Mouse (Mus musculus) liver, embryonic 11.5 days (tissue): ENCODE measurements around the gene 2010005H15Rik. TPM values are rescaled to one million over a fixed set of nuclear protein-coding genes. Genes with fewer than 3 reads are reported as not detected.
"Not testable (repeated sequence)": the region's sequence is repeated elsewhere in the genome, so short reads cannot be mapped to it uniquely, and the experiment has no call there.

Source experiments
- ATAC-seq: fragments of 200-750 bp; cut with Nextera tagmentation; replicated peaks from 2 replicates; pipeline ENCODE4 v1.8.0; 2017; ENCODE audit warnings: moderate number of reproducible peaks, mild to moderate bottlenecking, moderate TSS enrichment, moderate library complexity; ENCODE audit not compliant: low FRiP score
- DNase-seq: peaks from one replicate; pipeline ENCODE4 v3.0.0-alpha.2; 2017; ENCODE audit warnings: low spot score
- H3K27ac ChIP-seq: fragments of 300-500 bp; sonication (generic); 2 replicates; pipeline ENCODE4 v1.5.1; 2014; ENCODE audit warnings: mild to moderate bottlenecking, low read depth, low read length, control low read depth
- H3K27me3 ChIP-seq: fragments of 300-500 bp; sonication (generic); replicated peaks from 2 replicates; pipeline ENCODE4 v1.6.1; 2014; ENCODE audit warnings: low read length, mixed read lengths; ENCODE audit not compliant: control insufficient read depth, insufficient read depth
- H3K36me3 ChIP-seq: fragments of 300-500 bp; sonication (generic); 2 replicates; pipeline ENCODE4 v1.6.1; 2014; ENCODE audit warnings: mild to moderate bottlenecking, low read length, moderate library complexity, mixed read lengths; ENCODE audit not compliant: control insufficient read depth, insufficient read depth
- H3K4me1 ChIP-seq: fragments of 300-500 bp; sonication (generic); replicated peaks from 2 replicates; pipeline ENCODE4 v1.6.1; 2014; ENCODE audit warnings: low read length, mixed read lengths; ENCODE audit not compliant: control insufficient read depth, insufficient read depth
- H3K4me2 ChIP-seq: fragments of 300-500 bp; sonication (generic); 2 replicates; pipeline ENCODE4 v1.6.1; 2014; ENCODE audit warnings: mild to moderate bottlenecking, control low read depth, moderate library complexity
- H3K4me3 ChIP-seq: fragments of 300-500 bp; sonication (generic); 2 replicates; pipeline ENCODE4 v1.5.1; 2014; ENCODE audit warnings: low read depth, low read length, control low read depth
- H3K9ac ChIP-seq: fragments of 300-500 bp; sonication (generic); 2 replicates; pipeline ENCODE4 v1.6.1; 2014; ENCODE audit warnings: low read depth, low read length, control low read depth
- H3K9me3 ChIP-seq: fragments of 300-500 bp; sonication (generic); 2 replicates; pipeline ENCODE4 v1.6.1; 2016; ENCODE audit warnings: low read length, inconsistent platforms, mixed read lengths; ENCODE audit not compliant: control insufficient read depth
- WGBS: fragments of 180-500 bp; shearing (Covaris S2); extraction: QIAGEN DNeasy Blood & Tissue Kit; methylation state at CpG from one replicate; pipeline ENCODE4 v1.1.7; 2014; 5-methylcytosine and 5-hydroxymethylcytosine counted together
- polyA plus RNA-seq: library from polyadenylated mRNA; unstranded; fragments of >200 nt; fragmentation: Nextera tagmentation; extraction: Ambion mirVana; gene quantifications from 2 replicates; pipeline ENCODE4 v1.2.1, GENCODE M21; 2014

Gene 2010005H15Rik
- 1.3 TPM in 1 of 2 replicates, not detected in the other for polyA plus RNA-seq

GRCm38 (mm10) chr16:36221168-36221567 is at the start of gene 2010005H15Rik:
TSS of gene 2010005H15Rik (plus strand) at chr16:36221468.
- H3K4me3 ChIP-seq, H3K9me3 ChIP-seq, ATAC-seq, H3K4me2 ChIP-seq, H3K4me1 ChIP-seq, H3K9ac ChIP-seq, H3K36me3 ChIP-seq, H3K27me3 ChIP-seq, H3K27ac ChIP-seq, DNase-seq: not testable (repeated sequence)
- 90% methylated on average over 6 of the region's 7 CpGs for WGBS

GRCm38 (mm10) chr16:36176108-36176507 is 45.2 kb upstream of the 2010005H15Rik start:
- no peaks in the 10 kb centered on the region for H3K9me3 ChIP-seq
- H3K27me3 ChIP-seq = no peaks in the 10 kb centered on the region
- H3K36me3 ChIP-seq = no peaks in the 10 kb centered on the region
- H3K4me1 ChIP-seq = no peaks in the 10 kb centered on the region
- ATAC-seq = no peak
- no peak overlapping the region for H3K9ac ChIP-seq
- no peak for DNase-seq
- H3K4me2 ChIP-seq = no peak overlapping the region
- H3K27ac ChIP-seq = no peak overlapping the region
- no peak overlapping the region for H3K4me3 ChIP-seq

- Histone ChIP-seq H3K4me1 (no peaks in the 10 kb centered on the region), H3K4me3 (no peak overlapping the region), H3K27me3 (no peaks in the 10 kb centered on the region), H3K36me3 (no peaks in the 10 kb centered on the region), H3K4me2 (no peak overlapping the region), H3K9me3 (no peaks in the 10 kb centered on the region), H3K27ac (no peak overlapping the region), H3K9ac (no peak overlapping the region)
- DNase-seq = no peak
- ATAC-seq = no peak
- WGBS = 70% methylated on average over 2 of the region's 2 CpGs
Observed at GRCm38 (mm10) chr16:36179910-36180309, 41.4 kb upstream of the 2010005H15Rik start.

GRCm38 (mm10) chr16:36183912-36184311 is 37.4 kb upstream of the 2010005H15Rik start, which contains the start of gene Gm5483:
TSS of gene Gm5483 (plus strand) at chr16:36184212.
- not testable (repeated sequence) for H3K36me3 ChIP-seq, H3K4me3 ChIP-seq, H3K27ac ChIP-seq, H3K9ac ChIP-seq, H3K9me3 ChIP-seq, DNase-seq, H3K4me2 ChIP-seq, H3K4me1 ChIP-seq, ATAC-seq, H3K27me3 ChIP-seq
- 64% methylated on average over 4 of the region's 4 CpGs for WGBS

GRCm38 (mm10) chr16:36199226-36199625 is 22.0 kb upstream of the 2010005H15Rik start:
- DNase-seq (no peak), ATAC-seq (no peak)
- no peak overlapping the region for H3K9ac ChIP-seq
- no peaks in the 10 kb centered on the region for H3K36me3 ChIP-seq
- no peaks in the 10 kb centered on the region for H3K4me1 ChIP-seq
- no peaks in the 10 kb centered on the region for H3K9me3 ChIP-seq
- H3K27me3 ChIP-seq = no peaks in the 10 kb centered on the region
- H3K4me3 ChIP-seq = no peak overlapping the region
- no peak overlapping the region for H3K27ac ChIP-seq
- no peak overlapping the region for H3K4me2 ChIP-seq
- 59% methylated on average over 19 of the region's 19 CpGs for WGBS

- Histone ChIP-seq H3K27ac (no peak overlapping the region), H3K9ac (no peak overlapping the region), H3K36me3 (no peaks in the 10 kb centered on the region), H3K27me3 (no peaks in the 10 kb centered on the region), H3K9me3 (no peaks in the 10 kb centered on the region), H3K4me1 (no peaks in the 10 kb centered on the region), H3K4me2 (no peak overlapping the region), H3K4me3 (no peak overlapping the region)
- no peak for DNase-seq
- ATAC-seq = no peak
- WGBS = 68% methylated on average over 5 of the region's 5 CpGs
Observed at GRCm38 (mm10) chr16:36203846-36204245, 17.4 kb upstream of the 2010005H15Rik start.

GRCm38 (mm10) chr16:36205684-36206083 is 15.6 kb upstream of the 2010005H15Rik start:
- not testable (repeated sequence) for ATAC-seq

GRCm38 (mm10) chr16:36209967-36210453 is 11.3 kb upstream of the 2010005H15Rik start, which contains the start of gene Gm5416:
TSS of gene Gm5416 (plus strand) at chr16:36210403.
- no peak within 1 kb of the TSS for H3K4me3 ChIP-seq
- H3K9ac ChIP-seq = no peak within 1 kb of the TSS
- no peak within 1 kb of the TSS for H3K27ac ChIP-seq
- H3K36me3 ChIP-seq = no peaks in the 10 kb centered on the region
- H3K4me1 ChIP-seq = no peaks in the 10 kb centered on the region
- H3K9me3 ChIP-seq = no peaks in the 10 kb centered on the region
- no peaks in the 10 kb centered on the region for H3K27me3 ChIP-seq
- H3K4me2 ChIP-seq = no peak within 1 kb of the TSS
- DNase-seq (no peak), ATAC-seq (no peak)
- WGBS = 73% methylated on average over 2 of the region's 2 CpGs

More at GRCm38 (mm10) chr16:36205684-36206083, 15.6 kb upstream of the 2010005H15Rik start:
- not testable (repeated sequence) for DNase-seq, H3K4me2 ChIP-seq, H3K4me3 ChIP-seq, H3K36me3 ChIP-seq, H3K27me3 ChIP-seq, H3K4me1 ChIP-seq, H3K9ac ChIP-seq, H3K27ac ChIP-seq, H3K9me3 ChIP-seq
- 32% methylated on average over 2 of the region's 2 CpGs for WGBS

GRCm38 (mm10) chr16:36260585-36260984 is 39.3 kb downstream of the 2010005H15Rik start:
- not testable (repeated sequence) for H3K9me3 ChIP-seq, ATAC-seq

More at GRCm38 (mm10) chr16:36260585-36260984, 39.3 kb downstream of the 2010005H15Rik start:
- H3K27ac ChIP-seq, H3K9ac ChIP-seq, DNase-seq, H3K4me3 ChIP-seq, H3K36me3 ChIP-seq, H3K4me2 ChIP-seq, H3K27me3 ChIP-seq, H3K4me1 ChIP-seq: not testable (repeated sequence)
